Mouse (Mus musculus) MEL-GATA-1-ER (cell line): ENCODE measurements around the gene Itpr2.

Experiments
- DNase-seq: peaks from one replicate; pipeline ENCODE4 v3.0.0-alpha.2; 2012; ENCODE audit warnings: low read depth; ENCODE audit errors: extremely low read depth

Itpr2 gene

GRCm38 (mm10) chr6:146509891-146510290, 7.9 kb upstream of the Itpr2 start:
- no peak for DNase-seq

DNA sequence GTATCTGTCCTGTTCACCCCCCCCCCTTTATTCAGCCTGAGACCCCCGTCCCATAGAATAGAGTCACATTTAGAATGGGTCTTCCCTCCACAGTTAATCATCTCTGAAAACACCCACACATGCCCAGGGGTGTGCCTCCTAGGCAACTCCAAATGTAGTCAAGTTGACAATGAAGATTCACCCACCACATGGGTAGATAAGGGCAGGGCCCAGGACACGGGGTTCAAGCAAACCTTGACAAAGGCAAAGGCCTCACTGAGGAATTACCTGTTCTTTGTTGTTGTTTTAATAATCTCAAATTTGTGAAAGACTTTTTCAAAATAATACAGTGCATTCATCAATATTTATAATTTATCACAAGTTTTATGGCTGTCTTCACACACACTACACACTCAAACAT, 2.4 kb upstream of the Itpr2 start:
- DNase-seq: no peak

GRCm38 (mm10) chr6:146502856-146503255, 833 bp upstream of the Itpr2 start:
- no peak for DNase-seq

DNA sequence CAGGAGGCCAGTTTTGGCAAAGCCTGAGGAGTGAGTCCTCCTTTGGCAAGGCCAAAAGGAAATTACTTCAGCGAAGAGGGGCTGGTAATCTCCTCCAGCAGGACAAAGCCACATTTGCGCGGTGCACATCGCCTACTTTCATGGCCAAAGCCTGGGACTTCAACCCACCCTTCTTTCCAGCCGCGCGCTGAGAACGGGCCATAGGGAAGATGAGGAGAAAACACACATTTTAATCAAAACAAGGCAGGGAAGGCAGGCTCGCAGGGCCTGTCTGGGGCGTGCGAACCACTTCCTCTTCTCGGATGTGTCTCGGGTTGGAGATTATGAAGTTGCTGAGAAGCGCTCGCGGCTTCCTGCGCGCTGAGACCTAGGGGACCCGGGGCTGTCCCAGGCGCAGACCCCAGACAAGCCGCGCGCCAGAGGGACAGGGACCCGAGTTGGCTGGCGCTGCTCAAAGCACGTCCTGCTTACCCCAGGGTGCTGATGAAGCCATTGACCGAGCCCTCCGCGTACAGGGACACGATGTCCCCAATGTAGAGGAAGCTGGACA, 632 bp downstream of the Itpr2 start:
- peak; percentile 74 for DNase-seq

- DNase-seq: no peak
Observed at GRCm38 (mm10) chr6:146500771-146501170, 1.3 kb downstream of the Itpr2 start.

- DNase-seq: no peak
Observed at GRCm38 (mm10) chr6:146500206-146500605, 1.8 kb downstream of the Itpr2 start.

GRCm38 (mm10) chr6:146499566-146499965, 2.5 kb downstream of the Itpr2 start:
- no peak for DNase-seq

GRCm38 (mm10) chr6:146498416-146498815, 3.6 kb downstream of the Itpr2 start:
- DNase-seq: no peak

DNA sequence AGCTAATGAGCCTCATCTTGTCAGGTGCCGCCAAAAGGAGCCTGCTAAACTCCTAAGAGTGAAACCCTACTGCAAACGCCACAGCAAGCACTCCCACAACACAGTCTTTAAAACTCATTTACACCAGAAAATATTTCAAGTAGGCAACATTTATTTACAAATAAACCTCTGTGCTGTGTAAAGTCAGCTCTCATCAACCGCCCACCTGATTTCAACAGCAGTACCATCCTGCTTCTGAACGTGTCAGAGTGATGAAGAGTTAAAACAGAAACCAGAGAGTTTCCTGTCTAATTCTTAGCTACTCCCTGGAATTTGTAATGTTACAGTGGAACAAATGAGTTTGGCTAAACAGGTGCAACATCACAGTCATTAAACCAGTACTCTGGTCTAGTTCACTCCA, 4.2 kb downstream of the Itpr2 start:
- no peak for DNase-seq

GRCm38 (mm10) chr6:146497435-146497834, 4.6 kb downstream of the Itpr2 start:
- no peak for DNase-seq

GRCm38 (mm10) chr6:146491680-146492079, 10.3 kb downstream of the Itpr2 start:
- DNase-seq: no peak

- DNase-seq: no peak
Observed at GRCm38 (mm10) chr6:146490416-146490960, 11.5 kb downstream of the Itpr2 start.

DNA sequence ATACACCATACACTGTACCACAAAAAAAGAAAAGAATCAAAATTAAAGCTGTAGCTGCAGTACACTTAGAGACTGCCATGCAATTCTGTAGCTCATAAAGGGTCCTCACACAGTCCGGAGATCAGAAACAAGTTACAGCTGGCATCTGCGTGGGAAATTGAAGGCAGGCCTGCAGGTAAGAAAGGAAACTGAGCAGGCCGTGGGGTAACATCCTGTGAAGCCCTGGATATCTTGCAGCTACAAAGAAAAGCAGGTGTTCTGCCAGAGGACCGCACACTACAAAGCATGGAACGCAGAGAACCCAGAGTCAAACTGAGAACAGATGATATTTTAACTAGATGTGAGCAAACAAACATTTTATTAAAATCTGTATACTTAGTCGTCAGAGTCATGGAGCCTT, 12.2 kb downstream of the Itpr2 start:
- no peak for DNase-seq

DNA sequence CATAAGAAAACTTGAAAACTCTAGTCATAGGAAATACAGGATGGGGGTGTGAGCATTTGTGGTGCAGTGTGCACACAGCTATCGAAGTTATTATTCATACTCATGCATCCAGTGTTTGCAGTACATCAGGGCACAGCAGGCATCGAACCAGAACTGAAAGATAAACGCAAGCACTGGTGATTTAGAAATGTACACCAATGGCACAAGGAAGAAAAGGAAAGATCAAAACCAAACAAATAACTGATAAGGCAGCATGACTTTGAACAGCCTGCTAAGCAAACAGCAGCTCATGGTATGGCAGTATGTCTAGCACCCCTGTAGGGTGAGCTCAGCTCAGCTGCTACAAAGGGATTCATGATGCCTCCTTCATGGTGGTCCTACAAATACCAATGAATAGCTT, 13.3 kb downstream of the Itpr2 start:
- no peak for DNase-seq

- no peak for DNase-seq
Observed at GRCm38 (mm10) chr6:146487079-146487478, 14.9 kb downstream of the Itpr2 start.

GRCm38 (mm10) chr6:146486073-146486472, 15.9 kb downstream of the Itpr2 start:
- no peak for DNase-seq

GRCm38 (mm10) chr6:146481441-146481840, 20.6 kb downstream of the Itpr2 start:
- DNase-seq: no peak

DNA sequence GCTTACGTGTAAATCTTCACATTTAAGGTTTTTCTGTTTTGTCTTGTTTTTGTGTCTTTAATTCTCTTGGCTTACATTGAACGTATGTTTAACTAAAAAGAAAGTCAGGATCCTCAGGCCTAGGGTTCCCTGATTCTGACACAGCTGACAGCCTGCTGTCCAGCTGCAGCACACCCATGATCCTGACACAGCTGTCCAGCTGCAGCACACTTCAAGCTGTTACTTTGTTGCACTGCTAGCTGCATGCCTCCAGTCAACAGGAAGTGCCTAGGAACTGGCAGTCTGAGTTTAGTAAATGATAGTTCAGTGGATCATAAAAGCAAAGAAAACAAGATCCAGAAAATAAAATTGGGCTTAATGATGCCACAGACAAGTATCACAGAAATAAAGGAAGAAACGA, 21.1 kb downstream of the Itpr2 start:
- no peak for DNase-seq

DNA sequence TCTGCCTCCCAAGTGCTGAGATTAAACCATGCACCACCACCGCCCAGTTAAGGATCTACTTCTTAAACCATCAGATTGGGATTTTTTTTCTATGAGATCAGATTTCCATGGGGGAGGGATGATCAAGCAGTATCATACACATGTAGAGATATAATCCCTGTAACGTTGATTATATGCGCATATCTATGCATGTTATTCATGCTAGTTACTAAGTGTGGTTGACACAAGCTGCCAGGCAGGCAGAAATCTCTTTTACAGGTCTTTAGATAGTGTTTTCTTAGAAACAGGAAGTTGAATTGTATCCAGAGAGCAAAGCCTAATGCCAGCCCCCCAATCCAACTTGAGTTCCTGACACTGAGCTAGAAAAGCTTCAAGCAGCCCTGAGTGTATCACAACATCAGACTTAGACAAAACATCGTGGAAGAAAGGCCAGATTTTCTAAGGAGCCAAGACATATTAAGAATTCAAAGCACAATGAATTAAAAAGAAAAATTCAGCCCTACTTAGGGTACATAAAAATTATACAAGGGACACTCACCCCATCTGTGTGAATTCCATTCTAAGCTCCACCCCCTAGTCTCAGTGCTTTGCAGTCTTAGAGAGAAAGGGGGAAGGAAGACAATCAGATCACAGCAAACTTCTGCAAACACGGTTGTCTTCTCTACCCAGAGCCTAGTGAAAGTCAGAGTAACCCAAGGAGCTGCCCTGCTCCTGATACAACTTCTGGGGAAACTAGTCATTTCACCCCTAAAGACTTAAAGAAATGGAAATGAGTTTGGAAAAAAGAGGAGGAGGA, 22.9 kb downstream of the Itpr2 start:
- DNase-seq: peak; percentile 46

DNA sequence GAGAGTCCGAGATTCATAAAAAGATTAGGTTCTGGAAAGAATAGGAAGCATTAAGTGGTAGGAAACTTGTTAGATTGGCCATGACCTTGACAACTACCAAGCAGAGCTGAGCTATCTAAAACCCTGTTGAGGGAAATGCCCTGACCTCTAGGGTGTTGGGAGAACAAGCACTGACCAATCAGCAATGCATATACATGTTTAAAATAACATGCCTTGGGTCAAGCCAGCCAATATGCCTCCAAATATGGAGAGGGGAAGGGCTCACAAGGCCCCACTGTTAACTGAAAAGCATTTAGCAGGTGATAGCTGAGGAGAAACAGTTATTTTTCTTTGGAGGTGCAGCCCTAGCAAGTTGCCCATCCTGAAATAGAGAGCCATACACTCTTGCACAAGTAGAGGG, 25.2 kb downstream of the Itpr2 start:
- DNase-seq: no peak

- no peak for DNase-seq
Observed at GRCm38 (mm10) chr6:146474166-146474565, 27.9 kb downstream of the Itpr2 start.

DNA sequence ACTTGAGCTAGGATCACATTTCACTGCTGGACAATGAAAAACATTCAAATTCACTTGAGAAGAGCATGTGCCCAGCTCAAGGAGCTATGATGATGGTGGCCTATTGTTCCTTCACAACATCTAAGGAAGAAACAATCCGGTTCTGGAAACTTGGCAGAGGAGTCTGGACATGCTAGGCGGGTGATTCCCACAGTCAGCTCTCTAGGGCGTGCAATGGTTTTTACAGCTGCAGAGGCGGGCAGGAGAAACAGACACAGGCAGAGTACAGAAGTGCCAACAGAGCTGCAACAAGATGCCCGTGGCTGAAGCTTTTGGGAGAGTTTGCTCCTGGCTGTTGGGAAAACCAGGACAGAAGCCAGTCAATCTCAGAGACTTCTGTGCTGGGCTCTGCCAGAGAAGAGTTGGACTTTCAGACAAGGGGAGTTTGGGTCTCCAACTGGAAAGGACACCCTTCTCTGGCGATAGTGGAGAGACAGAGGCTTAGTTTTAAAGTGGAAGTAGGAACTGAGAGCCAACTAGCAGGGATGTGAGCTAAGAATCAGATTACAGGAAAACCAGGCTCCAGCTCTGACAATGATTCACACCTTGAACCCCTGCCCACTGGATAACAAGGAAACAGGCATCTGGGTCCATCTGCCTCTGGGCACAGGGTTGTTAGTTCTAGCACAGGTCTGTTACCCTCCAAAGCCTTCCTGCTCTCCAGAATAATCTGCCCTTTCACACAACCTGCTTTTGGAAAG, 28.6 kb downstream of the Itpr2 start:
- no peak for DNase-seq
